15 mouse cellular contexts compared by ENCODE assay signal in the genomic region with DNA sequence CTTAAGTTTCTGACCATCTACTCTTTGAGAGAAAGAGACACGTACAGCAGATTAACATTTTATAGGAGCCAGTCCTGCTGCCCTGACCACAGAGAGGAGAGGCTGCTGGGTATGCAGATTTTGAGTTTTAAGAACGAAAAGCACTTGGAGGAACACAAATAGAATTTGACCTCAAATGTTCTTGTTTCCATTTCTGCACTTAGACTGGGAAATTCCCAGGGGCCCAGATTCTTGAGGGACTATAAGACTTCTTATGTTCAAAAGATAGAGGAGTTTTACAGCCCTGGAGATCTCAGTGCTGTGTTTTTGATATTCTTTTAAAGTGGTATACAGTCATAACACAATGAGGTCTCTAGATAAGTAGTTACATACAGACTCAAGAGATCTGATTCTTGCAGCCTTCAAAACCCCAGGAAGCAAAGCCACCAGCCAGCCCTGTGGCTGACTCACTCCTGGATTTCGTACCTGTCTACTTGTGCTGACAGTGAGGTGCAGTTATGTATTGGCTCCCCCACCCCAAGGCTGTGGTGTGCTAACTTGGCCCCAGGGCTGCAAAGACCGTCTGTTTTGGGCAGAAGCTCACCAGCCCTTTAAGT. TPM values are rescaled to one million over a fixed set of nuclear protein-coding genes. Genes with fewer than 3 reads are reported as not detected.
A peak's percentile ranks its signal among the peaks of the same experiment; 100 is the strongest.
DNase-seq lines count a peak whose midpoint lies in the region; ATAC-seq and TF ChIP-seq lines count a peak whose summit lies in the region.
"Had no signal": no experiment of that assay in that cellular context is flagged by ENCODE, and none has a peak within 500 bp of the region (broad histone marks: within the 10 kb centered on the region; RNA-seq: fewer than 3 reads in every experiment).

No protein-coding gene starts in this region.

- no peak overlapping the region for H3K9ac ChIP-seq in liver, embryonic 15.5 days
- no peak overlapping the region for H3K9ac ChIP-seq in kidney, embryonic 16.5 days (replicated peaks; ENCODE audit: low read length)
- H3K9ac ChIP-seq: limb, embryonic 15.5 days had no signal

- H3K4me1 ChIP-seq in cortical plate, adult 2 months (ENCODE audit: control insufficient read depth, insufficient read depth, low read length) = peaks cover 20% of the 10 kb centered on the region
- peaks cover 86% of the 10 kb centered on the region for H3K4me1 ChIP-seq in liver, embryonic 15.5 days (replicated peaks)
- H3K4me1 ChIP-seq in forebrain, embryonic 10.5 days = peaks cover 45% of the 10 kb centered on the region
- peaks cover 18% of the 10 kb centered on the region for H3K4me1 ChIP-seq in kidney, embryonic 16.5 days (ENCODE audit: insufficient read depth, low read length)

- H3K27ac ChIP-seq in layer of hippocampus, adult 2 months = peak overlapping the region; percentile 72
- H3K27ac ChIP-seq in cortical plate, adult 2 months (ENCODE audit: insufficient read depth, low read length) = 0 out of 2 replicates have a peak overlapping the region, but pooled peaks have one; percentile 33
- peak overlapping the region; percentile 98 for H3K27ac ChIP-seq in liver, embryonic 15.5 days (replicated peaks)
- no peak overlapping the region for H3K27ac ChIP-seq in forebrain, embryonic 10.5 days
- no peak overlapping the region for H3K27ac ChIP-seq in kidney, embryonic 16.5 days (ENCODE audit: low read length)
- H3K27ac ChIP-seq: embryonic facial prominence, embryonic 10.5 days; hindbrain, postnatal 0 days; limb, embryonic 15.5 days had no signal

- peak; percentile 52 for ATAC-seq in CD4-positive, CD25-positive, alpha-beta regulatory T cell, adult 4 months
- ATAC-seq in liver, embryonic 15.5 days (ENCODE audit: insufficient read depth) = no peak
- no peak for ATAC-seq in kidney, embryonic 16.5 days (ENCODE audit: low FRiP score, low TSS enrichment)
- ATAC-seq: hindbrain, postnatal 0 days; Patski had no signal

- no peak for TF ChIP-seq CTCF in layer of hippocampus, adult 2 months (conservative IDR thresholded peaks at IDR 0.05)
- TF ChIP-seq CTCF in cortical plate, adult 2 months (IDR thresholded peaks at IDR 0.05; ENCODE audit: extremely low read depth, insufficient read depth, low read length) = no peak

- H3K4me2 ChIP-seq in liver, embryonic 15.5 days = peak overlapping the region; percentile 56; the same call in 1 of the 2 replicates
- no peak overlapping the region for H3K4me2 ChIP-seq in kidney, embryonic 16.5 days (replicated peaks; ENCODE audit: low read depth, low read length)
- H3K4me2 ChIP-seq: limb, embryonic 15.5 days had no signal

- WGBS in liver, embryonic 15.5 days (ENCODE audit: insufficient replicate concordance) = 80% methylated on average over 4 of the region's 4 CpGs
- WGBS in forebrain, embryonic 10.5 days = 87% methylated on average over 4 of the region's 4 CpGs
- WGBS in kidney, embryonic 16.5 days = 81% methylated on average over 4 of the region's 4 CpGs

- H3K27me3 ChIP-seq in liver, embryonic 15.5 days = no peaks in the 10 kb centered on the region
- H3K27me3 ChIP-seq in forebrain, embryonic 10.5 days (ENCODE audit: poor library complexity, severe bottlenecking) = no peaks in the 10 kb centered on the region
- no peaks in the 10 kb centered on the region for H3K27me3 ChIP-seq in kidney, embryonic 16.5 days (ENCODE audit: insufficient read depth, low read length)
- H3K27me3 ChIP-seq: limb, embryonic 15.5 days; megakaryocyte, embryonic 14.5 days; Patski had no signal

- no peaks in the 10 kb centered on the region for H3K9me3 ChIP-seq in liver, embryonic 15.5 days (replicated peaks)
- no peaks in the 10 kb centered on the region for H3K9me3 ChIP-seq in forebrain, embryonic 10.5 days
- no peaks in the 10 kb centered on the region for H3K9me3 ChIP-seq in kidney, embryonic 16.5 days (ENCODE audit: low read length)
- H3K9me3 ChIP-seq: embryonic facial prominence, embryonic 10.5 days; limb, embryonic 15.5 days; megakaryocyte, embryonic 14.5 days had no signal

- H3K36me3 ChIP-seq in liver, embryonic 15.5 days (replicated peaks) = peaks cover 91% of the 10 kb centered on the region
- H3K36me3 ChIP-seq in forebrain, embryonic 10.5 days (replicated peaks) = peaks cover 70% of the 10 kb centered on the region
- peaks cover 8% of the 10 kb centered on the region; the same call in 1 of the 2 replicates for H3K36me3 ChIP-seq in kidney, embryonic 16.5 days (ENCODE audit: insufficient read depth, low read length)

- TF ChIP-seq POLR2A in cortical plate, adult 2 months (IDR thresholded peaks at IDR 0.05; ENCODE audit: extremely low read depth, insufficient read depth, low read length) = no peak

- DNase-seq in layer of hippocampus, adult 2 months (ENCODE audit: low spot score in 2 of 2) = no peak
- DNase-seq in layer of hippocampus, postnatal 36 days = no peak
- DNase-seq in forebrain, embryonic 10.5 days (ENCODE audit: extremely low spot score, low spot score) = no peak
- no peak for DNase-seq in gastrocnemius, postnatal 10 days
- DNase-seq: cerebellum, postnatal 14 days; thymus, postnatal 25 days had no signal

- H3K4me3 ChIP-seq in layer of hippocampus, adult 2 months = no peak overlapping the region
- no peak overlapping the region for H3K4me3 ChIP-seq in cortical plate, adult 2 months (ENCODE audit: insufficient read depth, low read length)
- no peak overlapping the region for H3K4me3 ChIP-seq in liver, embryonic 15.5 days (replicated peaks)
- H3K4me3 ChIP-seq in forebrain, embryonic 10.5 days = no peak overlapping the region
- H3K4me3 ChIP-seq in kidney, embryonic 16.5 days (ENCODE audit: low read length) = no peak overlapping the region
- H3K4me3 ChIP-seq: embryonic facial prominence, embryonic 10.5 days; limb, embryonic 15.5 days; megakaryocyte, embryonic 14.5 days had no signal

RNA-seq across cellular contexts. Expression of gene Fam53b, which starts 48.7 kb away (rescaled TPM):
- 10 to 100 TPM; 42.3 to 54.8 TPM for total RNA-seq in layer of hippocampus, adult 2 months (2021)
- 10 to 100 TPM; 46.4 to 53.3 TPM for total RNA-seq in layer of hippocampus, postnatal 36 days (2021)
- 100 to 1,000 TPM in 1 of 2 experiments, 10 to 100 TPM in 1; 73.4 to 102 TPM for polyA plus RNA-seq in CD4-positive, CD25-positive, alpha-beta regulatory T cell, adult 4 months (2017; shearing (Covaris generic))
- polyA plus RNA-seq in cortical plate, adult 2 months (2012; rRNA removed) = 21.4 and 21.9 TPM in 2 replicates
- 25.5 and 28.0 TPM in 2 replicates for polyA plus RNA-seq in liver, embryonic 15.5 days (2015; fragmentation: Nextera tagmentation; extraction: Ambion mirVana)
- polyA plus RNA-seq in forebrain, embryonic 10.5 days (2016; fragmentation: Nextera tagmentation; extraction: Ambion mirVana) = 39.4 and 39.5 TPM in 2 replicates
- polyA plus RNA-seq in kidney, embryonic 16.5 days (2015; fragmentation: Nextera tagmentation; extraction: Ambion mirVana) = 22.5 and 23.3 TPM in 2 replicates
- total RNA-seq in gastrocnemius, postnatal 10 days (2021) = 10 to 100 TPM; 34.5 to 43.6 TPM

Comparison
In these comparisons a context has a peak if more than half of its experiments do, and no peak if none do; other contexts are left out.
1. H3K27ac ChIP-seq: peak in layer of hippocampus, adult 2 months (single experiment), cortical plate, adult 2 months (single experiment) and liver, embryonic 15.5 days (single experiment); none in forebrain, embryonic 10.5 days (single experiment) and kidney, embryonic 16.5 days (single experiment).